Mouse (Mus musculus): ENCODE results near the gene Nlrc5.
"Not testable (repeated sequence)": the region's sequence is repeated elsewhere in the genome, so short reads cannot be mapped to it uniquely, and the experiment has no call there.

Nlrc5 gene

DNA sequence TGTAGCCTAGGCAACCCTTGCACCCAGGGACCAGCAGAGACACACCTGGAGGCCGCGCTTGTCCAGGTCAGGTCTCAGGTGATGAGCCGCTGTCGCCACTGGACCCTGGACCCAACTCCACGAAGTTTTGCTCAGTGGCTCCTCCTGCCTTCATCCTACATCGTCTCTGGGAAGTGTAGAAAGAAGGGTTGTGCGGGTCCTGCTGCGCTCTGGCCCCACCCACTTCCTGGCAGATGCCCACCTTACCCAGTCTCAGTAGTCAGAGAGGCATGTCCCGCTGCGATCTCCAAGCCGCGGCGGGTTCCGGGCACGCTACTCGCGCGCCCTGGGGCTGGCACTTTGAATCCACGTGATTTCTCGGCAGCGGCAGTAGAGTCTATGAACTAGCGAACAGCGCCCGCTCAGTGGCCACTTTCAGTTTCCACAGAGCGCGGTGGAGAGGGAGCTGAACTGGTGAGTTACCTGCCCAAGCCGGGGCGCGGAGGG is at the start of gene Nlrc5:
Nlrc5 (plus strand) TSS at position 376 of the 486 bp plus-strand sequence.
- DNase-seq: peak; percentile 86

- no peak for DNase-seq
These were observed 48.5 kb upstream of the Nlrc5 start for GRCm38 (mm10) chr8:94385506-94386213.

- peak; percentile 96 for DNase-seq
These were observed 47.7 kb upstream of the Nlrc5 start, which contains the start of gene Herpud1 for GRCm38 (mm10) chr8:94386214-94387026. TSS of gene Herpud1 (plus strand) at chr8:94386438.

GRCm38 (mm10) chr8:94387027-94387684 is 47.0 kb upstream of the Nlrc5 start:
- peak; percentile 65 for DNase-seq

- no peak for DNase-seq
These were observed 46.4 kb upstream of the Nlrc5 start for GRCm38 (mm10) chr8:94387785-94388184.

GRCm38 (mm10) chr8:94389531-94389930 is 44.6 kb upstream of the Nlrc5 start:
- DNase-seq: no peak

DNA sequence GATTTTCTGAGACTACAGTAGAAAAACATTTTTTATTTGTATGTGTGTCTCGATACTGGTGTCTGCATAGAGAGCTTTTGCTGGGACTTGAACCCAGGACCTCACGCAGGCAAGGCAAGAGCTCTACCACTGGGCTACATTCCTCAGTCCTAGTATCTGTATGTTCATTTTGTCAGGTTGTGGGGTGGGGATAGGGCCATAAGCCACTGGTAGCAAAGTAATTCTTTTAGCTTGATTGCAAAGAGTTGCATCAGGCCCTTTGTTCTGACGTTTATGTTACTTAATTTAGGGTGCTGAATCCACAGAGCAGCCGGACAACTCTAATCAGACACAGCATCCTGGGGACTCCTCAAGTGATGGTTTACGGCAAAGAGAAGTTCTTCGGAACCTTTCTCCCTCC is 43.7 kb upstream of the Nlrc5 start:
- no peak for DNase-seq

DNA sequence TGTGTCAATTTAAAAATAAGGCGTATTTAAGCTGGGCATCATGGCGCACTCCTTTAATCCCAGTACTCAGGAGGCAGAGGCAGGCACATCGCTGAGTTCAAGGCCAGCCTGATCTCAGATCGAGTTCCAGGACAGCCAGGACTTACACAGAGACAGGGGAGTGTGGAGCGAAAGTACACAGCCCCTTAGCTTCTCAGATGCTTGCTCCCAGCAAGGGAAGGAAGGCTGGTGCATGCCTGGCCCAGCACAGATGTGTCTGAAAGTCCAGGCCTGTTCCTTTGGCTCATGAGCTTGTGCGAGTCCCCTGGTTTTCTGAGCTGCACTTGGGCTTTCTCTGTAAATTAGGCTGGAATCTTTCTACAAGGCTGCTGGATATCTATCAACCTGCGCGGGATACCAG is 43.2 kb upstream of the Nlrc5 start:
- DNase-seq: no peak

GRCm38 (mm10) chr8:94392147-94392546 is 42.0 kb upstream of the Nlrc5 start:
- peak; percentile 70 for DNase-seq

DNA sequence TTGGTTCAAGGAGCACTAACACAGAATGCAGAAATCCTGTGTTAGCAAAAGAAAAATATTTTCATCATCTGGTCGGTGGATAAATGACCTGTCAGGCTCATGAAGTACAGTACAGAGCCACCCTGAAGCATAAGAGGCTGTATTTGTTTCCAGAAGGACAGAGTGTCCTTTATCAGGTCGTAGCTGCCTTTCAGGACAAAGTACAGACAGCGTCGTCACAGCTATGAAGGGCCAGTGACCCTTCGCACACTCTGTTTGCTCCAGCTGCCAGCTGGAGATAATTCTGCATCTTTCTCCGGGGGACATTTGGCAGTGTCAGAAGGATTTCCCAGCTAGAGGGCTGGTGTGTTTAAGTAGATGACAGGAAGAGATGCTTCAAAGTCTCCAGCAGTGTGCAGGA is 41.5 kb upstream of the Nlrc5 start:
- DNase-seq: no peak

DNA sequence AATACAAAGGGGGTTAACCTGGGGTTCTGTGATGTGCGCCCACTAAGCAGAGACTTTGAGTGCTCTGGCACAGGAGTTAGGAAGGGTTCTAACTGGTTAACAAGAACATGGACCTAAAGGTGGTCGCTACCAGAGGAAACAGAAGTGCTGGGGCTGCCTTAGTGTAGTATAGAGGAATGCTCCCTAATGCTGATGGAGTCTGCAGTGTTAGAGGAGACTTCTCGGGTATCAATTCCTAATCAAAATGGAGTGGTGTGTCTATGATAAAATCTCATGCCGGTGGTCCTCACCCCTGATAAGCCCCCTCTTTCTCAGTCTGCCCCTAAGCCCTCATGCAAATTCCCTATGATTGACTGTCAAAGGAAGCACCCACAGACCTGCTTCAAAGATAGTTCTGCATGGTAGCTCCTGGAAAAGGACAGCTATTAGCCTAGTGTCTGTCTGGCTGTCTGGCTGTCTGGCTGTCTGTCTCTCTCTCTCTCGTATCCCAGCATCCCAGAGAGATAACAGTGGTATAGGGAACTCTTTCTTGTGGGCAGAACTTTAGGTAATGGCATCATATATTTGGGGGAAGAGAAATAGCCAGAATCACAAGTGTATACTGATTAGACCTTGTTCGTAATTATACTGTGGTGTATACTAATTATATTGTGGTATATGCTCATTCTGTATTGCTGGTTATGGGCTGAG is 38.2 kb upstream of the Nlrc5 start:
- no peak for DNase-seq

GRCm38 (mm10) chr8:94396964-94397657 is 37.0 kb upstream of the Nlrc5 start:
- DNase-seq: peak; percentile 70

GRCm38 (mm10) chr8:94398587-94398986 is 35.6 kb upstream of the Nlrc5 start:
- DNase-seq: peak; percentile 56

DNA sequence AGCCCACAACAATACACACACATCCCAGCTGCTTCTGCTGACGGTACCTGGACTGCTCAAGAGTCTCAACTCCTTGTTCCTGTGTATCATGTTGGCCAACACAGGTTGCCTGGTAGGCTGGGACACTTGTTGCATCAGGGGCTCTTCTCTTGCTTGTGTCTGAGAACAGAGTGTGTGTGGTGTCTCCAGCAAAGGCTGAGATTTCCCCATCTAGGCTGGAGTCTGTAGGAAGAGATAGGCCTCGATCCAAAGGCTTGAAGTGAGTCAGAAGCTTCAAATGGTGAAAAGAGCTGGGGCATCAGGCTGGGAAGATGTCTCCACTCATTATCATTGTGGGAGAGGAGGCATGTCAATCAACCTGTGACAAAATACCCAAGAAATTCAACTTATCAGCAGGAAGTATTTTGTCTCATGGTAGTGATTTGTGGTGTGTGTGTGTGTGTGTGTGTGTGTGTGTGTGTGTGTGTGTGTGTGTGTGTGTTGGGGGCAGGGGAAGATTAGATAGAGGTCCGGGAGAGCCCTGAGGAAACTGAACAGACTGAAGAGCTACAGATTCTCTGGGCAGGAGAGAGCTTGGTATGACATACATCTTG is 34.7 kb upstream of the Nlrc5 start:
- no peak for DNase-seq

- DNase-seq: not testable (repeated sequence)
These were observed 34.2 kb upstream of the Nlrc5 start for GRCm38 (mm10) chr8:94399957-94400356.

GRCm38 (mm10) chr8:94408443-94409080 is 25.6 kb upstream of the Nlrc5 start:
- no peak for DNase-seq

DNA sequence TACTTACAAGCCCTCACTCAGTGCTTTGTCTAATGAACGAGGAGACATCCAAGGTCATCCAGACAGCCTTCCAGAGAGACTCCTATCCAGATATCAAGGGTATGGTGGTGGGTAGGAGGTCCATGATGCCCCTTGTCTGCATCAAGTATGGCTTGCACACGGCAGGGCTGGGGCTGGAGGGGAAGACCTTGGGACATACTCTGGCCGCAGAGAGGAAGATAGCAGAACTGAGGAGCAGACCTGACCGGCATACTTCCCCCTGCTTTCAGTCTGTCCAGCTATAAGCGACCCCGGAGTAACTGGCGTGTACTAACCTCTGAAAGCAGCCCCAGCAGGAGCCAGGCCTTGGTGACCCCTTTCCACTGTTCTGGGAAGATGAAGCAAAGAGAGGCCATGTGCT is 24.6 kb upstream of the Nlrc5 start:
- DNase-seq: no peak

GRCm38 (mm10) chr8:94412518-94412917 is 21.6 kb upstream of the Nlrc5 start:
- DNase-seq: no peak

DNA sequence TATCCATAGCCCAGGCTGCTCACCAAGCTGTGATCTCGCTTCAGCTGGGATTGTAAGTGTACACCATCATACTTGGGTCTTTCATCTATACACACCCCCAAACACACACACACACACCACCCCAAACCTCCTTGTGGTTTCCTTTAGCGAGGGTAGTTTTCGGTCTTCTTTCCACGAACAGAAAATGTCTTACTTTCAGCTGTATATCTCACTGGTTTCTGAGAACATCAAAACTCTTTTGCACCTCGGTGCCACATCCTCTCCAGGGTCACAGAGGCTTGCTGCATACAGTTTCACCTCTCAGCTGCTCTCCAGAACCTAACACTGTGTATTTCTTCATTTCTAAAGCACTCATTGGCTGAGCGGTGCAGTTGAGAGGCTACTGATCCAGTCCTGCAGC is 20.6 kb upstream of the Nlrc5 start:
- peak; percentile 55 for DNase-seq

DNA sequence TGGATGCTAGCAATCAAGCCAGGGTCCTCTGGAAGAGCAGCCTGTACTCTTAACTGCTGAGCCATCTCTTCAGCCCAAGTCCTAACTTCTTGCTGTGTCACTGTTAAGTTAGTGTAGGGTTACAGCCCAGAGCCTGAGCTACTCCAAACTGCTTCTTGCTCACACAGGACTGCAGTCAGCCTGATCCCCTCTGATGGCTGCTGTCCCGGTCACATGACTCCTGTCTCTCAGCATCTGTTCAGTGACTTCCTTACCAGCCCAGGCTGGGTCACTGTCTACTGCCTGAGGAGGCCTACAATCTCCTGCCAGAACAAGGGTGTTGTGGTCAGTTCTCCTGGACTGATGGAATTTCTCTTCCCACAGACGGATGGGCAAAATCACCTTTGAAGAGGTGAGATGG is 18.9 kb upstream of the Nlrc5 start:
- no peak for DNase-seq

GRCm38 (mm10) chr8:94418017-94418416 is 16.1 kb upstream of the Nlrc5 start:
- DNase-seq: no peak

Data from thymus, postnatal 4 days (tissue).